Mouse (Mus musculus) embryonic fibroblast, embryonic 13.5 days (primary cell): ENCODE results near the gene Kalrn.

Experiments used
- CTCF ChIP-seq: IDR thresholded peaks from 2 replicates; pipeline ENCODE4 v1.5.1; 2011; ENCODE audit warnings: mild to moderate bottlenecking, control low read depth, low read length, moderate library complexity, borderline replicate concordance; ENCODE audit not compliant: insufficient read depth
- POLR2A ChIP-seq: IDR thresholded peaks from 2 replicates; pipeline ENCODE4 v1.6.1; 2011; ENCODE audit warnings: low read depth, mild to moderate bottlenecking, control low read depth, low read length, moderate library complexity

DNA sequence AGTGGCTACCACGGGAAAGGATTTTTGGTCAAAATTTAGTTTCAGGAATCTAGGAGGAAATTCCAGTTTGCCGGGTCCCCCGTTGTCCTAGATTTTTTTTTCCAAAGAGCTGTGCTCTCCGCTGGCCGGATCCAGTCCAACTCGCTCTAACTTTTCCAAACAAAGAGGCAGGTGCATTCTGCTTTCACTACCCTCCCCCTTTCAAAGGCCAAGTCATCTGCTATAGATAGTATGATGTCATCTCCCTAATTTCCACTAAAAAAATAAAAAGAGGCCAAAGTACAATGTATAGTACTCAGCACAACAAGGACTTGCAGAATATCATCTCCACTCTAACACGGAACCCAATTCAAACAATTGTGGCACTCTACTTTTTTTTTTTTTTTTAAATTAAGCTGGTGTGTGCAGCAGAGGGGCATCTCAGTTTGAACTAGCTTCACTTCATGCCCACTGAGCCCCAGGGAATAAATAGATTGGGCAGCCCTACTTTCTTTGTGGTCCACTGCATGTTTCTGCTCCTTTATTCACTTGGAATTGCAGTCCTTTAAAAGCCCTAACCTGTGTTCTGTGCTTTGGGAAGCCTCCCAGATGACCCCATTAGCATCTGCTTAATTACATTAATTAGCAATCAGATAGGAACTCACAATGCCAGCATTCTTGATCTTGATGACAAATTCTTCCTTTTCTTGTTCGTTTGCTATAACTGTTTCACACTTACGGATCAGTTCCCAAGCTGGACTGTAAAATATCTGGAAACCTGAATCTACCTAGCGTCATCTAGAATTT, 489.0 kb downstream of the Kalrn start:
- TF ChIP-seq POLR2A (no peak), CTCF (no peak)
